Mouse (Mus musculus) CH12.LX (cell line): ENCODE data around the gene Prn. TPM values are rescaled to one million over a fixed set of nuclear protein-coding genes. Genes with fewer than 3 reads are reported as not detected.

ENCODE experiments used
- DNase-seq: peaks from one replicate; pipeline ENCODE4 v3.0.0-alpha.2; 2013; ENCODE audit errors: extremely low read depth
- H3K27ac ChIP-seq: 2 replicates; pipeline ENCODE4 v1.5.1; 2012; ENCODE audit warnings: low read depth, mild to moderate bottlenecking, control low read depth, moderate library complexity; ENCODE audit not compliant: insufficient read depth
- H3K27me3 ChIP-seq: replicated peaks from 2 replicates; pipeline ENCODE3; 2012; ENCODE audit warnings: inconsistent platforms
- H3K36me3 ChIP-seq, 2 experiments: replicated peaks in 1 of 2; 2 replicates each; pipeline versions ENCODE3 to v1.6.1; 2012; ENCODE audit warnings: inconsistent platforms in 1 of 2, low read length in 1 of 2, mild to moderate bottlenecking in 1 of 2, mixed read lengths in 1 of 2, moderate library complexity in 1 of 2; ENCODE audit not compliant: control insufficient read depth in 1 of 2, insufficient read depth in 1 of 2
- H3K4me1 ChIP-seq, 2 experiments: 2 replicates each; pipeline ENCODE4 v1.6.1; 2012; ENCODE audit warnings: inconsistent platforms in 1 of 2, moderate library complexity in 1 of 2; ENCODE audit not compliant: insufficient read depth in 2 of 2, control insufficient read depth in 1 of 2
- H3K4me2 ChIP-seq: 2 replicates; pipeline ENCODE4 v1.6.1; 2012; ENCODE audit warnings: low read depth, mild to moderate bottlenecking, control low read depth; ENCODE audit not compliant: poor library complexity, insufficient read depth, severe bottlenecking
- H3K4me3 ChIP-seq, 3 experiments: fragments of 150-350 bp in 1 of 3; sonication (generic) in 1 of 3; replicated peaks in 1 of 3; 2 replicates each; pipeline versions ENCODE3 to v1.5.1; 2011 to 2012; ENCODE audit warnings: low read depth in 2 of 3, low read length in 2 of 3, mild to moderate bottlenecking in 2 of 3, moderate library complexity in 2 of 3, control low read depth in 1 of 3, improper control_type of control experiment in 1 of 3, inconsistent platforms in 1 of 3, mixed read lengths in 1 of 3; ENCODE audit not compliant: poor library complexity in 1 of 3
- H3K79me2 ChIP-seq: replicated peaks from 2 replicates; pipeline ENCODE4 v1.6.1; 2012; ENCODE audit warnings: mild to moderate bottlenecking, moderate library complexity; ENCODE audit not compliant: control insufficient read depth, poor library complexity, insufficient read depth, severe bottlenecking; ENCODE audit errors: extremely low read depth
- H3K9ac ChIP-seq: 2 replicates; pipeline ENCODE4 v1.6.1; 2012; ENCODE audit warnings: low read depth, mild to moderate bottlenecking, control low read depth, moderate library complexity; ENCODE audit not compliant: insufficient read depth
- H3K9me3 ChIP-seq: replicated peaks from 2 replicates; pipeline ENCODE3; 2012; ENCODE audit warnings: low read length, inconsistent platforms, mixed read lengths
- BHLHE40 ChIP-seq: IDR thresholded peaks from 2 replicates; pipeline ENCODE4 v1.6.1; 2011; ENCODE audit warnings: mild to moderate bottlenecking, low read depth, low read length, improper control_type of control experiment
- CHD1 ChIP-seq: IDR thresholded peaks from 2 replicates; pipeline ENCODE4 v1.6.1; 2012; ENCODE audit warnings: low read depth, low read length, improper control_type of control experiment, inconsistent platforms
- CHD2 ChIP-seq: IDR thresholded peaks from 2 replicates; pipeline ENCODE4 v1.6.1; 2011; ENCODE audit warnings: low read length, improper control_type of control experiment
- CTCF ChIP-seq, 2 experiments: IDR thresholded peaks in 1 of 2; conservative IDR thresholded peaks in 1 of 2; 2 replicates each; pipeline ENCODE4 v1.5.1; 2011 to 2012; ENCODE audit warnings: low read depth in 2 of 2, low read length in 2 of 2, improper control_type of control experiment in 1 of 2, inconsistent platforms in 1 of 2, mild to moderate bottlenecking in 1 of 2, moderate library complexity in 1 of 2
- ELF1 ChIP-seq: IDR thresholded peaks from 2 replicates; pipeline ENCODE4 v1.6.1; 2014; ENCODE audit warnings: low read depth, mild to moderate bottlenecking, inconsistent platforms, low read length, improper control_type of control experiment
- EP300 ChIP-seq: IDR thresholded peaks from 2 replicates; pipeline ENCODE4 v1.6.1; 2011; ENCODE audit warnings: low read length, improper control_type of control experiment
- ETS1 ChIP-seq: conservative IDR thresholded peaks from 2 replicates; pipeline ENCODE4 v1.6.1; 2012; ENCODE audit warnings: low read depth, mild to moderate bottlenecking, inconsistent platforms, low read length, improper control_type of control experiment, moderate library complexity
- GABPA ChIP-seq: IDR thresholded peaks from 2 replicates; pipeline ENCODE4 v1.6.1; 2012; ENCODE audit warnings: low read depth, low read length, improper control_type of control experiment, inconsistent platforms; ENCODE audit not compliant: insufficient replicate concordance
- HCFC1 ChIP-seq: IDR thresholded peaks from 2 replicates; pipeline ENCODE4 v1.6.1; 2012; ENCODE audit warnings: low read depth, mild to moderate bottlenecking, inconsistent platforms, low read length, improper control_type of control experiment
- IRF4 ChIP-seq: IDR thresholded peaks from 2 replicates; pipeline ENCODE4 v1.6.1; 2014; ENCODE audit warnings: low read depth, mild to moderate bottlenecking, inconsistent platforms, low read length, improper control_type of control experiment
- JUND ChIP-seq: conservative IDR thresholded peaks from 2 replicates; pipeline ENCODE4 v1.6.1; 2011; ENCODE audit warnings: low read depth, low read length, improper control_type of control experiment
- KAT2A ChIP-seq: IDR thresholded peaks from 2 replicates; pipeline ENCODE4 v1.6.1; 2012; ENCODE audit warnings: low read length, improper control_type of control experiment, inconsistent platforms; ENCODE audit not compliant: insufficient replicate concordance
- MAFK ChIP-seq: IDR thresholded peaks from 2 replicates; pipeline ENCODE4 v1.6.1; 2011; ENCODE audit warnings: low read length, improper control_type of control experiment; ENCODE audit not compliant: insufficient replicate concordance
- MAX ChIP-seq: IDR thresholded peaks from 2 replicates; pipeline ENCODE4 v1.6.1; 2011; ENCODE audit warnings: low read length, improper control_type of control experiment
- MAZ ChIP-seq: IDR thresholded peaks from 2 replicates; pipeline ENCODE4 v1.6.1; 2012; ENCODE audit warnings: low read depth, mild to moderate bottlenecking, inconsistent platforms, low read length, improper control_type of control experiment, moderate library complexity
- MYC ChIP-seq: IDR thresholded peaks from 2 replicates; pipeline ENCODE4 v1.6.1; 2011; ENCODE audit warnings: low read depth, mild to moderate bottlenecking, improper control_type of control experiment, low read length
- NELFE ChIP-seq: IDR thresholded peaks from 2 replicates; pipeline ENCODE4 v1.6.1; 2011; ENCODE audit warnings: low read depth, low read length, improper control_type of control experiment
- POLR2A ChIP-seq: IDR thresholded peaks from 2 replicates; pipeline ENCODE4 v1.6.1; 2011; ENCODE audit warnings: low read depth, mild to moderate bottlenecking, improper control_type of control experiment, low read length
- POLR2AphosphoS2 ChIP-seq: IDR thresholded peaks from 2 replicates; pipeline ENCODE4 v1.6.1; 2011; ENCODE audit warnings: low read depth, low read length, improper control_type of control experiment
- TBP ChIP-seq: conservative IDR thresholded peaks from 2 replicates; pipeline ENCODE4 v1.6.1; 2011; ENCODE audit warnings: low read depth, low read length, improper control_type of control experiment
- TCF12 ChIP-seq: IDR thresholded peaks from 2 replicates; pipeline ENCODE4 v1.6.1; 2014; ENCODE audit warnings: low read depth, mild to moderate bottlenecking, inconsistent platforms, low read length, improper control_type of control experiment
- dilution Hi-C: fragments of 300-500 bp; cut with MboI; formaldehyde crosslinking; loops from 2 replicates; pipeline ENCODE4 v1.14.3; 2020; ENCODE audit warnings: low sequenced_read_pairs; ENCODE audit not compliant: extremely low pct_unique_long_range_greater_than_20kb, extremely low pct_ligation_motif_present
- in situ Hi-C: fragments of 300-500 bp; cut with MboI; formaldehyde crosslinking; loops from 3 replicates; pipeline ENCODE4 v1.14.3; 2019; ENCODE audit warnings: low sequenced_read_pairs, low pct_ligation_motif_present, low pct_unique_long_range_greater_than_20kb, mixed read lengths
- polyA plus RNA-seq: library from polyadenylated mRNA; unstranded; fragments of >175 nt; gene quantifications from 2 replicates; pipeline ENCODE4 v1.2.1, GENCODE M21; 2012; ENCODE audit warnings: low read depth; ENCODE audit not compliant: insufficient read length
- total RNA-seq, 2 experiments: library from RNA; depleted of rRNA; stranded (reverse); fragments of 300-350 nt in 1 of 2; fragments of >200 nt in 1 of 2; gene quantifications; 2 replicates each; pipeline ENCODE4 v1.2.3; 2012 to 2014

Prn gene
- total and polyA plus RNA-seq, 3 experiments, result not detected

DNA sequence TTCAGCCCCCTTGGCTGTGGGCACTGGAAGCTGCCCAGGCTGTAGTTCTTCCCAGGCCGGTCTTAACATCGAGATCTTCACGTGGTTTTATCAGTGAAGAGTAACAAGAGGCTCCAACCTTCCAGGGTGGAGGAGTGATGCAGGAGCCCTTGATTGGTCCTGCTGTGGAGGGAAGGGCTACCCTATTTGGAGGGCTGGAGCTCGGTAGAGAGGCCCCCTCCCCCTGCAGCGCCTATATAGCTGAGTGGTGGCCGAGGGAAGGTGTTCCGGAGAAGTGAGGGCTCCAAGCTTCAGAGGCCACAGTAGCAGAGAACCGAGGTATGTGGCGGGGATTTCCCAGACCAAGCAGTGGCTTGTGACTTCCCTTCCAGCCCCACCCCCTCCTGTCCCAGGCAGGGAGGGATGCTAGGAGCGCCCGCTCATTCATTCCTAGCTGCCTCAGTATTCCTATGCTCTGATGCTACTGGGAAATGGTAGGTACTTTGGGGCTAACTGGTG, 40.9 kb downstream of the Prn start, which contains the start of gene Prnd:
Gene Prnd, plus strand, starts transcription at position 264 of the 498 bp plus-strand sequence.
- H3K9me3 ChIP-seq, result no peaks in the 10 kb centered on the region
- peaks cover 0 to 25% of the 10 kb centered on the region in 2 experiments for H3K36me3 ChIP-seq
- peak within 1 kb of the TSS; percentile 80 for H3K4me2 ChIP-seq
- in situ Hi-C loops, result loop anchor here (25.0 kb wide), 1 partner anchor 537 kb away; no protein-coding TSS in a partner anchor
- 0 out of 2 replicates have a peak, but pooled peaks have one; percentile 29 for TF ChIP-seq NELFE
- no peak for TF ChIP-seq JUND
- peak; percentile 73 for TF ChIP-seq MAZ
- TF ChIP-seq CHD2, result peak; percentile 78
- TF ChIP-seq CTCF (conservative IDR thresholded peaks at IDR 0.05 in 1 of 2, IDR thresholded peaks at IDR 0.05 in 1 of 2; ENCODE audit: low read depth in 2 of 2, low read length in 2 of 2), result peak in 1 of 2 experiments; percentile 9; a peak in 1 of 4 replicates
- no peak for TF ChIP-seq TCF12
- TF ChIP-seq MAX, result peak; percentile 43
- TF ChIP-seq POLR2AphosphoS2, result no peak
- TF ChIP-seq BHLHE40, result peak; percentile 66
- peak; percentile 66 for TF ChIP-seq EP300
- TF ChIP-seq IRF4, result peak; percentile 56
- TF ChIP-seq TBP, result 0 out of 2 replicates have a peak, but pooled peaks have one; percentile 61
- peak; percentile 29; the same call in 1 of the 2 replicates for TF ChIP-seq ETS1
- TF ChIP-seq POLR2A, result peak; percentile 56
- no peak for TF ChIP-seq MAFK
- 0 out of 2 replicates have a peak, but pooled peaks have one; percentile 24 for TF ChIP-seq ELF1
- peak; percentile 56; the same call in 1 of the 2 replicates for TF ChIP-seq MYC
- TF ChIP-seq CHD1, result no peak
- TF ChIP-seq HCFC1, result peak; percentile 22; the same call in 1 of the 2 replicates
- no peak within 1 kb of the TSS for H3K27ac ChIP-seq
- peaks cover 8 to 28% of the 10 kb centered on the region in 2 experiments for H3K4me1 ChIP-seq
- H3K9ac ChIP-seq, result peak within 1 kb of the TSS; percentile 10; the same call in 1 of the 2 replicates
- DNase-seq, result peak; percentile 85
- dilution Hi-C loops, result no loop called here
- peak within 1 kb of the TSS in 2 of 3 experiments; percentile 4 to 46 for H3K4me3 ChIP-seq
- H3K79me2 ChIP-seq, result no peaks in the 10 kb centered on the region
- H3K27me3 ChIP-seq, result no peaks in the 10 kb centered on the region

DNA sequence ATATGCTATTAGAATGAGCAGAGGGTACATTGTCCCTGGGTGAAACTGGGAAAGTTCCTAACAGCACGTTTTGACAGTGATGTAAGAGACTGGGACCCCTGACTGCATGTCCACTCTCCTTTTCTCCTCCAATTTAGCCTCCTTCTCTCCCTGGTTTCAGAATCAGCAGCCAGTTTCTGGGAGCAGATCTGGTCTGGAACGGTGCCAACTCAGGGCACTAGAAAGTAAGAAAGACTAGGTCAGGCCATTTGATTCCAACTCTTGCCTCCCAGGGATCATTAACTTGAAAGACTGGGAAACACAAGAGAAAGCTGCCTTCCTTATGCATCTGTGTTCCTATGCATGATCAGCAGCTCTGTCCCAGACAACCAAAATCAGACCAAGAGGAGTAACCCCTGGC, 42.7 kb downstream of the Prn start:
- H3K27ac ChIP-seq, result no peak overlapping the region
- H3K9me3 ChIP-seq, result no peaks in the 10 kb centered on the region
- H3K4me2 ChIP-seq, result no peak overlapping the region
- DNase-seq, result no peak
- H3K79me2 ChIP-seq, result no peaks in the 10 kb centered on the region
- H3K27me3 ChIP-seq, result no peaks in the 10 kb centered on the region
- H3K4me3 ChIP-seq, result no peak overlapping the region
- peaks cover 8 to 28% of the 10 kb centered on the region in 2 experiments for H3K4me1 ChIP-seq
- dilution Hi-C loops, result no loop called here
- peaks cover 0 to 31% of the 10 kb centered on the region in 2 experiments for H3K36me3 ChIP-seq
- no peak for TF ChIP-seq MAX
- TF ChIP-seq POLR2AphosphoS2, result no peak
- TF ChIP-seq KAT2A, result no peak
- TF ChIP-seq CTCF (conservative IDR thresholded peaks at IDR 0.05 in 1 of 2, IDR thresholded peaks at IDR 0.05 in 1 of 2; ENCODE audit: low read depth in 2 of 2, low read length in 2 of 2), result no peak
- TF ChIP-seq GABPA, result no peak
- H3K9ac ChIP-seq, result no peak overlapping the region
- in situ Hi-C loops, result loop anchor here (25.0 kb wide), 1 partner anchor 535 kb away; no protein-coding TSS in a partner anchor
